Mouse (Mus musculus) intestine, embryonic 14.5 days (tissue): Measurements from ENCODE around the gene Ano10. TPM values are rescaled to one million over a fixed set of nuclear protein-coding genes. Genes with fewer than 3 reads are reported as not detected.

Experiments
- ATAC-seq: fragments of 200-750 bp; cut with Nextera tagmentation; replicated peaks from 2 replicates; pipeline ENCODE4 v1.8.0; 2017; ENCODE audit warnings: low read depth, moderate number of reproducible peaks, moderate TSS enrichment, moderate library complexity; ENCODE audit not compliant: low FRiP score, low TSS enrichment
- DNase-seq: peaks from one replicate; pipeline ENCODE4 v3.0.0-alpha.2; 2018; ENCODE audit warnings: low spot score
- H3K27ac ChIP-seq: fragments of 300-500 bp; sonication (generic); 2 replicates; pipeline ENCODE4 v1.5.1; 2014; ENCODE audit warnings: low read depth, mild to moderate bottlenecking, control low read depth
- H3K27me3 ChIP-seq: fragments of 300-500 bp; sonication (generic); replicated peaks from 2 replicates; pipeline ENCODE4 v1.6.1; 2014; ENCODE audit warnings: low read length, control low read depth; ENCODE audit not compliant: control insufficient read depth, insufficient read depth
- H3K36me3 ChIP-seq: fragments of 300-500 bp; sonication (generic); 2 replicates; pipeline ENCODE4 v1.6.1; 2014; ENCODE audit warnings: low read length, control low read depth; ENCODE audit not compliant: control insufficient read depth, insufficient read depth
- H3K4me1 ChIP-seq: fragments of 300-500 bp; sonication (generic); replicated peaks from 2 replicates; pipeline ENCODE4 v1.6.1; 2014; ENCODE audit warnings: low read length, control low read depth, mixed read lengths; ENCODE audit not compliant: control insufficient read depth, insufficient read depth
- H3K4me2 ChIP-seq: fragments of 300-500 bp; sonication (generic); 2 replicates; pipeline ENCODE4 v1.6.1; 2014; ENCODE audit warnings: low read length
- H3K4me3 ChIP-seq: fragments of 300-500 bp; sonication (generic); 2 replicates; pipeline ENCODE4 v1.5.1; 2014; ENCODE audit warnings: low read depth, low read length, control low read depth, mixed read lengths
- H3K9ac ChIP-seq: fragments of 300-500 bp; sonication (generic); 2 replicates; pipeline ENCODE4 v1.6.1; 2014; ENCODE audit warnings: mild to moderate bottlenecking, low read length
- H3K9me3 ChIP-seq: fragments of 300-500 bp; sonication (generic); 2 replicates; pipeline ENCODE4 v1.6.1; 2016; ENCODE audit warnings: low read length, control low read depth; ENCODE audit not compliant: control insufficient read depth
- WGBS: fragments of 180-500 bp; shearing (Covaris S2); extraction: QIAGEN DNeasy Blood & Tissue Kit; methylation state at CpG from one replicate; pipeline ENCODE4 v1.1.7; 2014; 5-methylcytosine and 5-hydroxymethylcytosine counted together
- polyA plus RNA-seq: library from polyadenylated mRNA; unstranded; fragments of >200 nt; fragmentation: Nextera tagmentation; extraction: Ambion mirVana; gene quantifications from 2 replicates; pipeline ENCODE4 v1.2.1, GENCODE M21; 2014

Gene Ano10
- polyA plus RNA-seq, 1 experiment from 2014 or later: 41.6 TPM

DNA sequence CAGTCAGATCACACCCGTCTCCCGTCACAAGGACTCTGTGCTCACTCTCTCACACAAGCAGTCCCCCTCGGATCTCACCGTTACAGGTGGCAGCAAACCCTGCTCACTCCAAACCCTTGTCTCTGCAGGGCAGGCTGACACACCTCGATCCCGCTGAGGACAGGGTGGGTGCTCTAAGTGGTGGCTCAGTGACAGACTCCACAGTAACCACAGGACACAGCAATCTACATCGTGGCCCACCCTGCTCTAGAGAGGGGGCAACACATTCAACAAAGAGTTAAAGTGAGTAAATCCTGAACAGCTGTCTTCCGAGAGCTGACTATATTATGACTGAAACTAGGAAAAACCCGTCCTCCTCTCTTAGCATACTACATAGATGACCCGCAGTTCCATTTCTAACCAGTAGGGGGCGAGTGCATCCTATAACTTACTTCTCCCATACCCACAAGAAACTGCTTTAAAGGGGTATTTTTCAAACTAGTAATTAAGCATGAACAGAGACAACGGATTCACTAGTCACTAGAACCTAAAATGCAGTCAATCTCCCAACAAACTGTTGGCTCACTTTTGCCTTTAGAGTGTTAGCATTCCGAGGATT is 46.7 kb downstream of the Ano10 start:
- DNase-seq: peak; percentile 84
- Histone ChIP-seq H3K4me1 (no peaks in the 10 kb centered on the region), H3K27ac (no peak overlapping the region), H3K4me2 (no peak overlapping the region), H3K9ac (no peak overlapping the region), H3K27me3 (no peaks in the 10 kb centered on the region), H3K4me3 (no peak overlapping the region), H3K9me3 (no peaks in the 10 kb centered on the region), H3K36me3 (peaks cover 16% of the 10 kb centered on the region)
- 0 out of 2 replicates have a peak, but pooled peaks have one; percentile 42 for ATAC-seq
- 48% methylated on average over 13 of the region's 13 CpGs for WGBS

- no peaks in the 10 kb centered on the region for H3K4me1 ChIP-seq
- no peak overlapping the region for H3K27ac ChIP-seq
- H3K36me3 ChIP-seq: peaks cover 7% of the 10 kb centered on the region
- no peaks in the 10 kb centered on the region for H3K9me3 ChIP-seq
- no peak overlapping the region for H3K4me2 ChIP-seq
- ATAC-seq (no peak), DNase-seq (no peak)
- no peak overlapping the region for H3K4me3 ChIP-seq
- H3K27me3 ChIP-seq: no peaks in the 10 kb centered on the region
- H3K9ac ChIP-seq: no peak overlapping the region
- 88% methylated on average over 8 of the region's 8 CpGs for WGBS
Measured at GRCm38 (mm10) chr9:122245879-122246278, 48.3 kb downstream of the Ano10 start.

DNA sequence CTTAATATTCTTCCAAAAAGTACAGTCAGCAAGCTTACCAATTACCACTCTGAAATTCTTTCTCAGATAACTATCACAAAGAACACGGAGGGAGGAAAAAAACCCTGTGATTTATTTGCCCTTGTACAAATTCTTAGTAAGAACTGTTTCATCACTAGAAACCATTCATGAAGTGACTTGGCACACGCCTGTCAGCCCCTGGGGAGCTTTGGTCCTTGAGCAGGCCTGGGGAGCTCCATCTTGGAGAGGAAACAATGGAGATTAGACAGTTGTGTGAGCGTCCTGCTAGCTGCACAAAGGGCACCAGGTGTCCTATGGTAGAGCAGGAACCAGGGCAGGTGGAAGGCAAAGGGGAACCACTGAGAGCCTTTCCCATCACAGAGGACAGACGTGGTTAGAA is 48.8 kb downstream of the Ano10 start:
- no peaks in the 10 kb centered on the region for H3K9me3 ChIP-seq
- no peak overlapping the region for H3K4me3 ChIP-seq
- no peak overlapping the region for H3K9ac ChIP-seq
- WGBS: 86% methylated on average over 4 of the region's 4 CpGs
- no peak overlapping the region for H3K27ac ChIP-seq
- no peaks in the 10 kb centered on the region for H3K4me1 ChIP-seq
- H3K36me3 ChIP-seq: peaks cover 3% of the 10 kb centered on the region
- no peak for DNase-seq
- no peak for ATAC-seq
- H3K4me2 ChIP-seq: no peak overlapping the region
- no peaks in the 10 kb centered on the region for H3K27me3 ChIP-seq

- Histone ChIP-seq H3K9ac (no peak overlapping the region), H3K27ac (no peak overlapping the region), H3K4me3 (no peak overlapping the region), H3K9me3 (no peaks in the 10 kb centered on the region), H3K27me3 (no peaks in the 10 kb centered on the region), H3K4me2 (no peak overlapping the region), H3K36me3 (no peaks in the 10 kb centered on the region), H3K4me1 (no peaks in the 10 kb centered on the region)
- 40% methylated on average over 2 of the region's 2 CpGs for WGBS
- DNase-seq: no peak
- no peak for ATAC-seq
Measured at GRCm38 (mm10) chr9:122244800-122245165, 49.4 kb downstream of the Ano10 start.

- no peak overlapping the region for H3K4me2 ChIP-seq
- WGBS: 33% methylated on average over 4 of the region's 4 CpGs
- H3K36me3 ChIP-seq: no peaks in the 10 kb centered on the region
- no peak; the same call in 1 of the 2 replicates for ATAC-seq
- H3K4me3 ChIP-seq: no peak overlapping the region
- H3K27ac ChIP-seq: no peak overlapping the region
- no peak overlapping the region for H3K9ac ChIP-seq
- no peaks in the 10 kb centered on the region for H3K4me1 ChIP-seq
- H3K27me3 ChIP-seq: no peaks in the 10 kb centered on the region
- H3K9me3 ChIP-seq: no peaks in the 10 kb centered on the region
- peak; percentile 68 for DNase-seq
Measured at GRCm38 (mm10) chr9:122244080-122244799, 50.0 kb downstream of the Ano10 start.

DNA sequence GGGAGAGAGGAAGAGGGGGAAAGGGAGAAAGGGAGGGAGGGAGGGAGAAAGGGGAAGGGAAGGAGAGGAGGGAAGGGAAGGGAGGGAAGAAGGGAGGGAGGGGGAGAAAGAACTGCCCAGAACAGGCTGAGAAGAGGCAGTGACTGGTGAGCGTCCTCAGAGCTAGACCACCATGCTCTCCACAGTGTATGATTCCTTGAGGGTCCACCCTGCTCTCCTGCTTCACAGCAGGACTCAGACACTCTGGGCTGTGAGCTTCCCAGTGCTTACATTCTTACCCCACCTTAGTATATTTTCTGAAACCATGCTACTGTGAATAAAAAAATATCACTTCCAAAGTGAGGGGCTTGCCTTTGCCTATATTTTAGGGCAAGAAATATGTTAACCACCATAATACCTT is 50.9 kb downstream of the Ano10 start:
- no peak overlapping the region for H3K4me2 ChIP-seq
- H3K9me3 ChIP-seq: no peaks in the 10 kb centered on the region
- H3K36me3 ChIP-seq: no peaks in the 10 kb centered on the region
- DNase-seq (no peak), ATAC-seq (no peak)
- no peak overlapping the region for H3K9ac ChIP-seq
- H3K4me1 ChIP-seq: no peaks in the 10 kb centered on the region
- no peak overlapping the region for H3K4me3 ChIP-seq
- WGBS: 33% methylated on average over 1 of the region's 1 CpGs
- no peaks in the 10 kb centered on the region for H3K27me3 ChIP-seq
- H3K27ac ChIP-seq: no peak overlapping the region

- Histone ChIP-seq H3K9me3 (no peaks in the 10 kb centered on the region), H3K4me3 (no peak overlapping the region), H3K9ac (no peak overlapping the region), H3K27me3 (no peaks in the 10 kb centered on the region), H3K4me2 (no peak overlapping the region), H3K4me1 (no peaks in the 10 kb centered on the region), H3K36me3 (no peaks in the 10 kb centered on the region), H3K27ac (no peak overlapping the region)
- ATAC-seq (no peak), DNase-seq (no peak)
- WGBS: 4% methylated on average over 7 of the region's 7 CpGs
Measured at GRCm38 (mm10) chr9:122242856-122243255, 51.4 kb downstream of the Ano10 start.

- Histone ChIP-seq H3K4me3 (no peak overlapping the region), H3K36me3 (no peaks in the 10 kb centered on the region), H3K27me3 (no peaks in the 10 kb centered on the region), H3K4me2 (no peak overlapping the region), H3K27ac (no peak overlapping the region), H3K9me3 (no peaks in the 10 kb centered on the region), H3K4me1 (no peaks in the 10 kb centered on the region), H3K9ac (no peak overlapping the region)
- WGBS: 64% methylated on average over 10 of the region's 10 CpGs
- DNase-seq (no peak), ATAC-seq (no peak)
Measured at GRCm38 (mm10) chr9:122241812-122242400, 52.3 kb downstream of the Ano10 start.
